Mouse (Mus musculus): ENCODE measurements around the gene Mmadhc.
A peak's percentile ranks its signal among the peaks of the same experiment; 100 is the strongest.

The Mmadhc gene

DNA sequence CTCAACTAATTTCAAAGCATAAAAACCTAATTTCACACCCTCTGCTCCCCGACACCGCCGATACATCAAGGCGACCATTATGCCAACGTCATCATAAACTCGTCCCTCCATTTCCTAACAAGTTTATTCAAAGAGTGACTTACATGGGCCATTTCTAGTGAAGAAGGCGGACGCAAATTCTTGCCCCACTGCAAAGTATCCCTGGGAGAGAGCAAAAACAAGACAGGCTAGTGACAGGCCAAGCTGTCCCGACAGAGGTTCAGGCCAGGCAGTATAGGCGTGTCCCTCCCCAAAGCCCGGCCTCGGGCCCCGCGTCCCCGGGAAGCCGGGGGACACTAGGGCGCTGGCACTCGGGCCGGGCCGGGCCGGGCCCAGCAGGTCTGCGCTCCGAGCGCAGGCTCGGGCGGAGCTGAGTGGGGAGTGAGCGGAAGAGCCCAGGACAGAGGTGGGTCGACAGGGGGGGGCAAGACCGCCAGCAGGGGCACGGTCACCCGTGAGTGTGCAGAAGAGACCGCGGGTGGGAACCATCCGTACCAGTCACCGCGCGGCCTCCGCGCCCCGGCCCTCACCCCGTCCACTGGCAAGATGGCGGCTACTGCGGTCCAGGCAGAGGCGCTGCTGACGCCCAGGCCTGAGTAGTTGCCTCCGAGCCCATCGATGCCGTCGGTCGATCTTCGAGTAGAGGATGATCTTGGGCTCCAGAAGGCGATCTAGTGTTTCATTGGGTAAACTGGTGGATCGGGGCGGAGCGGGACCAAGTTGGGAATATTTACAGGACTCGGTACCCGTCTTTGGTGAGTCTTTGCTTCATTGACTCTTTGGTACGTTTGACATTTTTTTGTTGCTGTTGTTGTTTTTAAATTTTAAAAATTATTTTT is at the start of gene Mmadhc:
Gene Mmadhc (minus strand): TSS at position 693 of the 878 bp plus-strand sequence.
- DNase-seq (ENCODE audit: low spot score in 2 of 2) = peak; percentile 91 to 97

DNA sequence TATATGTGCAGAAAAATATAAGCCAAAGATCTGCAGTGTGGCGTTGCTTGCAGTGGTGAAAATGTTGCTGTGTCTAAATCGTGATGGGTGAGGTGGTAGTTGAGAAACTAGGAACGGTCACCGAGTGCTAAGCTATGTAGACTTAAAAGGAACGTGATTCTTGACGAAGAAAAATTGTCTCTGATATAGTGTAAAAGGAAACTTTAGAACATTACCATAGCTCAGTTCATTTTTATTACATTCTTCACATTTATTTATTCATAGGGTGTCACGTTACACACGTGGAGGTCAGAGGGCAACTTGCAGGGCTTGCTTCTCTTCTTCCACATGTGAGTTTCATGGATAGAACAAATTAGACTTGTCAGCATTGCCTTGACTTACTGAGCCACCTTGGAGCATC is 47.0 kb upstream of the Mmadhc start:
- DNase-seq (ENCODE audit: low spot score in 2 of 2) = no peak

DNA sequence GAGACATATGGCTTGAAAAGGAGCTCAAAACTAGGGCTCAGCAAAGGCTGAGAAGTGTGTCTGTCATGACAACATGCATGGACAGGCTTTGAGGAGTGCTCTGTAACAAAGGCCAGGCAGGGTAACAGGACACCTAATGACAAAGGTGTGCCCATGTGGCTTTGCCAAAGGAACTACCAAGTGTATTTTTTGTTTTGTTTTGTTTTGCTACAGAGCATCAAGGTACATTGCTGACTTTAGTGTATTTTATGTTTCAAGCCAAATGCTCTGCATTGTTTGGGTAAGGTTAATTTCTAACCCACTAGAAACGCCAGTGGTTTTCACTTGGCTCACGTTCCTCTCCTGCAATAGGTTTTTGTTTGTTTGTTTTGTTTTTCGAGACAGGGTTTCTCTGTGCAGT is 42.5 kb upstream of the Mmadhc start:
- DNase-seq (ENCODE audit: low spot score in 2 of 2) = no peak

DNA sequence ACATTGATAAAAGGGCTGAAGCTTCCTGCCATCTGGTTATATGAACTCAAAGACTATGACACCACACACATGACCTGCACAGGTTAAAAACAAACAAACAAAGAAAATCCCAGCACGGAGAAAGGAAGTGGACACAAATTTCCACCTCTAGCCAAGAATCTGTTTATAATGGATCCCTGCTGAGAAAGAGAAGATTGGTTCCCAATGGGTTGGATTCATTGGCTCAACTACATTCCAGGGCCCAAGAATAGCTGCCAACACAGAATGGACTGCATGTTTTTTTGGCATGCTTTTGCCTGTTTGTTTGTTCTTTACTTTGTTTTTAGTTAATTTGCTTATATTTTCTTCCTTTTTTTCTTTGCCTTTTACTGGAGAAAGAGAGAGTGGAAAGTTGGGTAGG is 41.0 kb upstream of the Mmadhc start:
- DNase-seq (ENCODE audit: low spot score in 2 of 2) = no peak

DNA sequence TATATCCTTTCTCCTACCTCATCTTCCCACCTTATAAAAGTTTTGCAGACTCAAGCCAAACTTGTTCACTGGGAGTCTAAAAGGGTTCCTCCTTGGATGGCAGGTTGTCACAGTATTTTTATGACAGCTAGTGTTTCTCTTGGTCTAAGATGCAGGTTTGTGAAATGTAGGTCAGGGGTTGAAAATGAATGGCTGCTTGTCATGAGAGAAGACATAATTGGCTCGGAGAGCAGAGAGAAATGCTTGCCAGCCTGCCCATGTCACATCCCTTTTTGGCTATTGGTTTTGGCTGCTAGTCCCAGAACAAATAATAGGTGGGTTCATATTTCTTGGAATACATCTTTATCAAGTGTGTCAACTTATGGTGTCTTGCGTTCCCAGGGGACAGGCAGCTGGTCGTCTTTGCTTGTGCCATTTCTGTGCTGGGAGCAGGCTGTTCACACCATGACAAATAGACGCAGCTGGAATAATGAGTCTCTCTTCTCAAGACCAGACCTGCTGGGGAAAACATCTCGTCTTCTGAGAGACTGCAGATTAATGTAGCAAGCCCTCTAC is 35.2 kb upstream of the Mmadhc start:
- DNase-seq (ENCODE audit: low spot score in 2 of 2) = no peak

DNA sequence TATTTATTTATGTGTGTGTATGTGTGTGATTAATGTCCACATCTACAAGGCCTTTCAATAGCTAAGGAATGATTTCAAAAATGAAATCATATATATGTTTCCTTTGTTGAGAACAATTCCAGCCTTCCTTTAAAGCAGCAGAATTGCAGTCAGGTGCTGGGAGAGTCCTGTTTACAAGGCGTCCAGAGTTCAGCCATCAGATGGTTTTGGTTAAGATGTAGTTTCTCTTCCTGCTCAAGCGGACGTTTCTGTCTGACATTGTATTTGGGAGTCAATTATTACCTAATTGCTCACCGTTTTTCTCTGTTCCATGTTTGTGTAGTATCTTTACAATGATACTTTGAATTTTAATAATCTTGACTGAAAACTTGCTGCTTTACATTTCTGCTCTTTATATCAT is 31.6 kb upstream of the Mmadhc start:
- no peak for DNase-seq (ENCODE audit: low spot score in 2 of 2)

DNA sequence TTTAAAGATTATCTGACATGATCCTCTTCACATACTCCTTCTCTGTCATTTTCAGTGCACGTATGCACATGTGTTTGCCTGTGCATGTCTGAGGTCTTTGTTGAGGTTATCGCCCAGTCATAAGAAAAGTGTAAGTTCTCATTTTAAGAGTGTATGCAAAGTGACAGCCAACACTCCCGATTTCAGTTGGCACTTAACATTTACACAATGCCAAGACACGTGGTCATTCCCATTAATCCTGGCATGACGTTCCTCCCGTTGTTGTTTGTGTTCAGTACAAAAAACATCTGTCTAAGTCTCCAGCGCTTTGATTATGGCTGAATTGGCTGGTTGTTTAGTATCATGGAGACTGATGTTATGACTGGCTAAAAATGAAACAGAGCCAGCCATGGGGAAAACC is 28.2 kb upstream of the Mmadhc start:
- no peak for DNase-seq (ENCODE audit: low spot score in 2 of 2)

DNA sequence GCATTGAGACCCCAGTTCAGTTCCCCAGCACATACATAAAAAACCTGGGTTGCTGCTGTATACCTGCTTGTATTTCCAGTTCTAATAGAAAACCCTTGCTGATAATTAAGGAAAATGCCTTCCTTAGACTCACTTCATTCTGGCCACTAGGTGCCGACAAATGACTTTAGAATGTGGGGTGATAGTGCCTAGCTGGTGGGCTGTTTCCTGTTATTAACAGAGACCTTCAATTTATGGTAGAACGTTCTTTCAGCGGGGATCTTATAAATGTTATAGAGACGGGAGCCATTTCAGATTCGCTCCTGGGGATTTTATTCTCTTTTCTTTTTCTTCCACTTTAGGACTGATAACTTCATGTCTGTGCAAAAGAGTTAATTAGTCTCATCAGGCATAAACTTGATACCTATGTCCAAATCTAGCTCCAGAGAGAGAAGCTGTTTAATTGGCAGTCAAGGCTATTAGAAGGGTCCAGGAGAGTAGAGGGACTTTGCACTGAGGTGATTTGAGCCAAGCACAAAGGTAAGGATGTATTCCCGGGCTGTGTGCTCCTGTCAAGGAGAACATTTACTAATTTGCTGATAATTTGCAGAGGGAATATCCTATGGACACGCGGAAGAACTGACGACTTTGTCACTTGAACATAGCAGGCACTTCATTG is 10.2 kb upstream of the Mmadhc start:
- DNase-seq (ENCODE audit: low spot score in 2 of 2) = peak in 1 of 2 experiments; percentile 42

DNA sequence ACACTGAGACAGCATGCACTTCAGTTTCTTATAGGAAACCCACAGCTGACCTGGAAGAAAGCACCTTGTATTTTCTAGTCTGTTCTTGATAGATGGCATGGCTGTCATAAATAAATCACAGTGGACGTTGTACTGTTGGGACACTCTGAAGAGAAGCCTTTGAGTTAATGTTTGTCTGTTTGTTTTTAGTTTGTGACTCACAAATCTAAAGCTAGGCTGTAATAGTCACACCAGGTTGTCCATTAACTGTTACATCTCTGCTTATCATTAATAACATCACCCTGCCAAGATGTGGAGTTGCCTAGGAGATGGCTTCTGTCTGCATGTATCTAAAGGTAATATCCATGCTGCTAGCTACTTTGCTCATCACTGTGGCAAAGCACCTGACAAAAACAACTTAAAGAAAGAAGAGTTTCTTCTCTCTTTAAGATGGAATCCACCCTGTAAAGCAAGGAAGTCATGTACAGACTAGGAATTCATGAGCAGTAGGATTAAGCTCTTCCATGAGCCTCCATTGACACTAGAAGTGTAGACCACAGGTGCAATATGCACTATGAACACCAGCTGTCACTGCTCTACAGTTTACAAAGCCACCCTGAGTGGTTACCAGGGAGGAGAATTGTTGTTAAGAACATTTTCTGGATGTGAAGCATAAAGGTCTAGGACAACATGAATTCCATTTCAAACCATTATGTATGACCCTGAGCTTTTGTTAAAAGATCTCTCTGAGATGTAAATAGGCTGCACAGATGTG is 8.4 kb upstream of the Mmadhc start:
- DNase-seq (ENCODE audit: low spot score in 2 of 2) = no peak

DNA sequence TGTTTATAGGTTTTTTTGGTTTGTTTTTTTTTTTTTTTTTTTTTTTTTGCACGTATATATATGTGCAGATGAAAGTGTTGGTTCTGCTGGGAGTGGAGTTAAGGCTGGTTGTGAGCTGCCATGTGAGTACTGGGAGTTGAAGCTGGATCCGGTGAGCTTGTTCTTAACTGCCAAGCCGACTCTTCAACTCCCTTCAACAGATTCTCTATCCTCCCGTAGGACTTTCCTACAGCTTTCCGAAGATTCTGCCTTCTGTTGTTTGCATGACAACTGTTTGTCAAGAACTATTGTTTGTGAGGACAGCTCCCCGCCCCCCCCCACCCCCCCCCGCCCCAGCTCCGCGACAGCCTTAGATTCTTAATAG is 368 bp upstream of the Mmadhc start:
- no peak for DNase-seq (ENCODE audit: low spot score in 2 of 2)

DNA sequence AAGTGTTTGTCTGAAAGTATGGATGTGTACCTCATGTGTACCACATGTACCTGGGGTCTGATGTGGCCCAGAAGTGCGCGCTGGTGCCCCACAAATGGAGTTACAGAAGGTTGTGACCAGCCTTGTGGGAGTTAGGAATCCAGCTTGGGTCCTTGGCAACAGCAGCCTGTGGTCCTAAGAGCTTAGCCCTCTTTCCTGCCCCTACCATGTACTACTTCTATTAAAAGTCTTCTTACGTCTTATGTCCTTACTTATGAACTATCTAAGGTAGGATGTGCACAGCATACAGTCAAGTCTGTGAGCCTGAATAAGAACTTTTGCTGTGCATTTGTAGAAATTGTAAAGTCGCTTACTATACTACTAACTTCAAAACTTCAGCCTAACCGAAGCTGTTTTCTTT is 1.0 kb downstream of the Mmadhc start:
- peak; percentile 14 to 21 for DNase-seq (ENCODE audit: low spot score in 2 of 2)

DNA sequence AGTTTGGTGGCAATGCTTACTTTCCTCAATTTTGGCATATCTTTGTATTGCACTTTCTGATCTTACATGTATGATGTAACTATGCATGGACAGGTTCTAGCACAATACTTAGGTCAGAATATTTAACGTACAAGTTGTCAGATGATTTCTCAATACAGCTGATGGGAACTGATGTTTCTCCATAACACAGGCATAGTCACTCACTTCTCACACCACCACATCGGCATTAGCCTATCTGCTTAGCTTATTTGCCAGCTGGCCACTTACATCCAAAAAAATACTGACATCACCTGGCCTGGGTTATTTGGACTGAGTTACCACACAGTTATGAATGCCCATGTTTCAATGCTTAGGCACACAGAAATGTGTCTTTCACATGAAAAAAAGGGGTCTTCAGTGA is 2.5 kb downstream of the Mmadhc start:
- DNase-seq (ENCODE audit: low spot score in 2 of 2) = no peak

DNA sequence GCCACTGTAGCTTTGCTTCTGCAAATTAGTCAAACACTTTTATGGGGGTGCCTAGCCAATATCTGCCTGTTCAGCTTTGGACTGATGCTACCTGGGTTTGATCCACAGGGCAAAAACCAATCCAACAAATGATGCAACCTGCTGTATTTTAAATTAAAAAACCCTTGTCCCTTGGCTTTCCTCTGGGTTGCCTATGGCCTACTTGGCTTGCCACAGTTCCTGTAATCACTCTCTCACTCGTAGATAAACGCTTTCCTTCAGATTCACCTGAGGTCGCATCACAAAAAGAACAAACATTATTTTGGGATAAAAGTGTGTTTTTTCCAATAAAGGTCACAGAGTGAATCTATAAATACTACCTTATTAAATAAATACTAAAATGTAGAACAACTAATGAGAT is 3.0 kb downstream of the Mmadhc start:
- no peak for DNase-seq (ENCODE audit: low spot score in 2 of 2)

DNA sequence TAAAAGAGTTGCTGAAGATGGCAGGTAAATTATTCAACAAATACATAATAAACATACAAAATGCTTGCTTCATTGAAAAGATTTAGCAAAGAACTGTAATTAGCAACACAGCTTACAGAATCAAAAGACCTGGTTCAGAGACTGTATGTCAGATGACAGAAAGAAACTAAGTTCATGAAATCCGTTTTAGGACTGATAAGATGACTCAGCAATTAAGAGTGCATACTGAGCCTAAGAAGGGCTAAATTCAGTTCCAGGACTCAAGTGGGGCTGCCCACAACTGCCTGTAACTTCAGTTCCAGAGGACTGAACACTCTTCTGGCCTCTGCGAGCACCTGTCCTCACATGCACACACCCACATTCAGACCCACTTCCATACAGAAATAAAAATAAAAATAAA is 4.7 kb downstream of the Mmadhc start:
- no peak for DNase-seq (ENCODE audit: low spot score in 2 of 2)

DNA sequence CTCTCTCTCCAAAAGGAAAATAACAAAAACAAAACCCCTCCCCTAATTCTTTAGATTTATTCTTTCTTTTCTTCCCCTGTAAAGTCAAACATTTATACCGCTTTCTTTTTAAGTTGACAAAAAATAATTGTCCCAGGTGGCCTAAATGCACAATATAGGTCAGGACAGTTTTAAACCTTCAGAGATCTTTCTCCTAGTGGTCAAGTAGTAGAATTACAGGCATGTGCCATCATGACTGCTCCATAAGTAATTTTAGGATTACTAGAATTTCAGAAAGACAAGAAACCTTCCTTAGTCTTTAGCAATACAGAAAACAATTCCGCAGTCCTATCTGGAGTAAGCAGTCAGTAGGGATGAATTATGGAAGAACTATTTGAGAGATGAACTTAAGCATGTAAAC is 5.8 kb downstream of the Mmadhc start:
- no peak for DNase-seq (ENCODE audit: low spot score in 2 of 2)

DNA sequence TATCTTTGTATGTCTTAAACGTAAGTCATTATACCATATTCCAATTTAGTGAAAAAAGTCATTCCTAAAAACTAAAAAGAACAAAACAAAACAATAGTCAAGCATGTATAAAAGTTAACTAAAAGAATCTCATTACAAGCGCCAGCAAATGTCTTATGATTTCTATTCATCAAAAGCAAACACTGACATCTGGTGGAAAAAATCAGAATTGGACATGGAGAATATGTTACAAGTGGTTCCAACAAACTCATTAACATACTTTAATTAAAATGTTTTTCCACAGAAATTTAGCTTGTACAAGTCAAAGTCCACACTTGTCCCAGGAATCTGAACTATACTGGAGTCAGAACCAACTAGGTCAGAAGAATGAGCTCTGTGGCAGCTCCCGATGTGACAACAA is 11.8 kb downstream of the Mmadhc start:
- DNase-seq (ENCODE audit: low spot score in 2 of 2) = no peak

DNA sequence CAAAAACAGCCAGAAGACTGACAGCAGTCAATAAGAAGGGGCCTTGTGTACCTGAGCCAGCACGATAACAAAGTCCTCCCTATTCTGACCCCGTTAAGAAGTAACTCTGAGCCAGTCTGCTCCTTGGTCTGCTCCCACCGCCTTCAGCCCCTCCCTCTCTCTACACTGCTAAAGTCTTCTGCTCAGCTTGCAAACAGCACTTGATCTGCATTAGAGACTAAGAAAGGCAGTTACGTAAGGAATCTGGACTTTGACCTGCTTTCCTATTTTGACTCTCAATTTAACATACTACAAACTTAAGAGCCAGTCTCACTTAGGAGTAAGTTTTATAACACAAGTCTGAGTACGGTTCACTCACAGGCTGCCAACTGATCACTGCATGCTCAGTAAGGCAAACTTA is 12.6 kb downstream of the Mmadhc start:
- no peak for DNase-seq (ENCODE audit: low spot score in 2 of 2)

DNA sequence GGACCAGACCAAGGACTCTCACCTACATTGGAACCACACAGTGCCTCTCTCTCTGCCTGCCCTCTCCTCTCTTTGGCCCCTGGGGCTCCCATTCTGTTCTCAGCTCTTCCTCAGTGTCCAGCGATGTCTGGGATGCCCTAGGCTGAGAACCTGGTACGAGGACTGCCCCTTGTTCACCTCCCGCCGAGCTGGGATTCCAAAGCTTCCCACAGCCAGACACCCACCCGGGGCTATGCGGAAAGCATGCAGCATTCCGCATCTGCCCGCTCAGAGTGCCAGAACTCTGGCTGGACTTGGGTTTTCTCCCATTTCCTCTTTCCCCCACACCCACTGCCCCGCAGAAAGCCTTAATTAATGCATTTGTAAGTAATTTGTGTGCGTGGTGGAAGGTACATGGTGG is 19.9 kb downstream of the Mmadhc start:
- DNase-seq (ENCODE audit: low spot score in 2 of 2) = no peak

DNA sequence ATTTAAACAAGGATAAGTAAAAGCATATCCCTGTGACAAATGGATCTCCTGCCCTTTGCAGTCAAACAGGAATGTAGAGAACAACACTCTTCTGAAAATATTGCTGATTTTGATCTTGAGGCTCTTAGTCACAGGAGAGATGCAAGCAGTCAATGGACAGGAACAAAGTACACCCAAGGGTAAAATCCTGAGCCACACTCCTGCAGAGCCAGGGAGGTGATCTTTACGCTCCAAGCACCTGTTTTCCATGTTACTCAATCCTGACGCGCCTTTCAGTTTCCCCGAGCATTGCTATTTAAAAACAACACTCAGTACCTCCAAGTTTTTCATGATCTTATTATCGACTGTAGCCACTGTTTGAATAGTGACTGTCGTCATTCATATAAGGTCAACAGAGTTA is 23.2 kb downstream of the Mmadhc start:
- DNase-seq (ENCODE audit: low spot score in 2 of 2) = no peak

DNA sequence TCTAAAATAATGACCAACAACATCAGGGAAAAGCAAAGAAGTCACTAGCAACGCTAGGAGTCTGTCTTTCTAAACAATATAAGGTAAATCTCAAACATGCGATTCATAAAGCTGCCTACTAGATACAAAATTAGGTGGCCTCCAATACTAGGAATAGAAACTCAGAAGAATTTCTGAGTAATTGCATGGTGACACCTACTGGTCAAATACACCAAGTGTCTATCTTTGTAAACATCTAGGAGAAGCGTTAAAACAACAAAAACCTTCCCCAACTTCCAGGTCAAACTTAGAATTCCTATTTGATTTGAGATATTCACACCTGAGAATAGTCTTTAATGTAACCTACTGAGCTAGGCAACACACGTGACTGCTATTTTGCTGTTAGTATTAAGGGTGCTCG is 24.4 kb downstream of the Mmadhc start:
- no peak for DNase-seq (ENCODE audit: low spot score in 2 of 2)

DNA sequence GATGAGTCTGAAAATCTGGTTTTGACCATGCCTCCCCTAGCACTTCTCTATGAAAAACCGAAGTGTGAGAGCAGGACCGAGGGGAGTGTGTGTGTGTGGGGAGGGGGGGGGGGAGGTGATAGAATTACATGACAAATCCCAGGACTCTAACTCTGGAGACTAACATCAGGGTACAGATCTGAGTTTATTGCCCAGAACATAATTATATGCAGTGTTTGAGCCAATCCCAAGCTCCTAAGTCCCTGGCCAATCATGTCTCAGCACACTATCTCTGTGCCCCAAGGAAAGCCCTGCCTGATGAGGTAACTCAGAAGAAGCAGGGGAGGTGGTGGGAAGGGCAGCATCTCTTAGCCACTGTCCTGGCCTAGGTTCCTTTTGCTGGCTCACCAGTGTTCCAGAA is 28.1 kb downstream of the Mmadhc start:
- DNase-seq (ENCODE audit: low spot score in 2 of 2) = no peak

DNA sequence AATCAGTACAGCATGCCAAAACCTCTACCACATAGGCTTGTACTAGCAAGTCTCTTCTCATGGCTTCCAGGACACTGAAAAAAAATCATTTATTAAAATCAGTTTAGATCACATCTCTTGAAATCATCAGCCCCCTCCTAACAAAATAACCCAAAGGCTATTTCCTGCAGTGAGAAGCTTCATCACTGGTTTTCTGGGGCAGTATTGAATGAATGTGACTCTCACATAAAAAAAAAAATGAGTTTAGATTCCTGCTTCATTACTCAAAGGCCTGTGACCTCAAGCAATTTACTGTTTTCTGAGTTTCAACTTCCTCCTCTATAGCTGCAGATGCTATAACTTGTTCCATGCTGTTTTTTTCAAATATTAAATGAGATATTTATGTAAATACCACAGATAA is 29.6 kb downstream of the Mmadhc start:
- no peak for DNase-seq (ENCODE audit: low spot score in 2 of 2)
